Comparison of ENCODE assay signal across 18 mouse cellular contexts in the genomic region with DNA sequence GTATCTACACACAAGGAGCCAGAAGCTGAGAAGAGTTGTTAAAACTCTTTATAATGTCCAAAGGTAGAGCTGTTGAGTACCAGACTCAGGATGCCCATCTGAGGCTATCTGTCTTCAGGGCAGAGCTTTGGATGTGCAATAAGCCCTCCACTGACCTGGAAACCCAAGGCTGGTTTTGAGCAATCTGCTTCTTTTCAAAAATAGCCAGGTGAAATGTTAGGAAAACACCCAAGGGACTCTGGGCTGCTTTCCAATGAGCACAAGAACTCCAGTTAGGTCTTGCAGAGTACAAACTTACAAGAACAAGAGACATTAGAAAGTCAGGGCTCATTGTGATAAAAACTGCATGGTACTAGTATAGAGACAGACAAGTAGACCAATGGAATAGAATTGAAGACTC.
DNase-seq lines count a peak whose midpoint lies in the region; ATAC-seq lines count a peak whose summit lies in the region.
"Had no signal": no experiment of that assay in that cellular context is flagged by ENCODE, and none has a peak within 500 bp of the region (broad histone marks: within the 10 kb centered on the region; RNA-seq: fewer than 3 reads in every experiment).

No protein-coding gene starts in this region.

- H3K4me2 ChIP-seq in forebrain, embryonic 12.5 days = no peak overlapping the region
- H3K4me2 ChIP-seq: embryonic facial prominence, embryonic 13.5 days; heart, embryonic 11.5 days; heart, embryonic 15.5 days; hindbrain, embryonic 13.5 days had no signal

- no peaks in the 10 kb centered on the region for H3K9me3 ChIP-seq in forebrain, embryonic 12.5 days
- H3K9me3 ChIP-seq: embryonic facial prominence, embryonic 13.5 days; heart, embryonic 15.5 days; hindbrain, embryonic 13.5 days had no signal

- H3K36me3 ChIP-seq in forebrain, embryonic 12.5 days (replicated peaks) = no peaks in the 10 kb centered on the region
- H3K36me3 ChIP-seq: embryonic facial prominence, embryonic 13.5 days; heart, embryonic 15.5 days; hindbrain, embryonic 13.5 days had no signal

- no peak overlapping the region for H3K9ac ChIP-seq in forebrain, embryonic 12.5 days
- H3K9ac ChIP-seq: embryonic facial prominence, embryonic 13.5 days; heart, embryonic 15.5 days; hindbrain, embryonic 13.5 days had no signal

- no peak overlapping the region for H3K27ac ChIP-seq in forebrain, embryonic 12.5 days
- H3K27ac ChIP-seq: embryonic facial prominence, embryonic 13.5 days; gastrocnemius, adult 2 months; heart, embryonic 15.5 days; hindbrain, embryonic 13.5 days; hindbrain, postnatal 0 days had no signal

- peak; percentile 37 for DNase-seq in adrenal gland, postnatal 14 days
- DNase-seq in adrenal gland, adult 8-10 months = no peak
- peak; percentile 22 for DNase-seq in cerebellum, adult 9-11 months
- no peak for DNase-seq in cerebellum, postnatal 10 days
- DNase-seq in adipocyte (ENCODE audit: low spot score) = peak; percentile 46
- peak; percentile 94 for DNase-seq in gonadal fat pad, adult 2 months (ENCODE audit: low read depth)
- DNase-seq: gastrocnemius, adult 2 months; gastrocnemius, postnatal 25 days; heart, adult 18-20 months; heart, postnatal 14 days; kidney, adult 11 months had no signal

- no peak for ATAC-seq in forebrain, embryonic 12.5 days (ENCODE audit: low FRiP score)
- ATAC-seq: forebrain, embryonic 14.5 days; hindbrain, postnatal 0 days had no signal

- no peaks in the 10 kb centered on the region for H3K27me3 ChIP-seq in forebrain, embryonic 12.5 days
- H3K27me3 ChIP-seq: embryonic facial prominence, embryonic 13.5 days; heart, embryonic 15.5 days; hindbrain, embryonic 13.5 days had no signal

- no peaks in the 10 kb centered on the region for H3K4me1 ChIP-seq in forebrain, embryonic 12.5 days
- H3K4me1 ChIP-seq: embryonic facial prominence, embryonic 13.5 days; heart, embryonic 15.5 days; hindbrain, embryonic 13.5 days had no signal

- no peak overlapping the region for H3K4me3 ChIP-seq in forebrain, embryonic 12.5 days (replicated peaks)
- H3K4me3 ChIP-seq: embryonic facial prominence, embryonic 13.5 days; gastrocnemius, adult 2 months; heart, embryonic 15.5 days; hindbrain, embryonic 13.5 days had no signal

Comparison
In these comparisons a context has a peak if more than half of its experiments do, and no peak if none do; other contexts are left out.
1. DNase-seq: peak in adrenal gland, postnatal 14 days (single experiment), cerebellum, adult 9-11 months (single experiment), adipocyte (single experiment) and gonadal fat pad, adult 2 months (single experiment); none in adrenal gland, adult 8-10 months (single experiment) and cerebellum, postnatal 10 days (0 of 2).